Mouse (Mus musculus) stomach, embryonic 14.5 days (tissue): ENCODE results near the gene Trpv5. TPM values are rescaled to one million over a fixed set of nuclear protein-coding genes. Genes with fewer than 3 reads are reported as not detected.

Source experiments
- ATAC-seq: fragments of 200-750 bp; cut with Nextera tagmentation; 2 replicates; pipeline ENCODE4 v1.8.0; 2017; ENCODE audit warnings: low read depth, moderate TSS enrichment; ENCODE audit not compliant: insufficient number of reproducible peaks, insufficient read depth, low FRiP score
- H3K27ac ChIP-seq: fragments of 300-500 bp; sonication (generic); 2 replicates; pipeline ENCODE4 v1.5.1; 2014; ENCODE audit warnings: mild to moderate bottlenecking, low read length, moderate library complexity, mixed read lengths
- H3K27me3 ChIP-seq: fragments of 300-500 bp; sonication (generic); 2 replicates; pipeline ENCODE4 v1.6.1; 2014; ENCODE audit warnings: low read length, control low read depth, mixed read lengths; ENCODE audit not compliant: control insufficient read depth, insufficient read depth
- H3K36me3 ChIP-seq: fragments of 300-500 bp; sonication (generic); 2 replicates; pipeline ENCODE4 v1.6.1; 2014; ENCODE audit warnings: mild to moderate bottlenecking, control low read depth, low read length, moderate library complexity, mixed read lengths; ENCODE audit not compliant: control insufficient read depth, insufficient read depth
- H3K4me1 ChIP-seq: fragments of 300-500 bp; sonication (generic); 2 replicates; pipeline ENCODE4 v1.6.1; 2014; ENCODE audit warnings: low read length, control low read depth, mixed read lengths; ENCODE audit not compliant: control insufficient read depth, insufficient read depth
- H3K4me2 ChIP-seq: fragments of 300-500 bp; sonication (generic); replicated peaks from 2 replicates; pipeline ENCODE4 v1.6.1; 2014; ENCODE audit warnings: low read depth, low read length, control low read depth
- H3K4me3 ChIP-seq: fragments of 300-500 bp; sonication (generic); 2 replicates; pipeline ENCODE4 v1.5.1; 2014; ENCODE audit warnings: low read depth, low read length, control low read depth
- H3K9ac ChIP-seq: fragments of 300-500 bp; sonication (generic); replicated peaks from 2 replicates; pipeline ENCODE4 v1.6.1; 2014; ENCODE audit warnings: low read depth, mild to moderate bottlenecking, control low read depth, low read length, moderate library complexity, mixed read lengths
- H3K9me3 ChIP-seq: fragments of 300-500 bp; sonication (generic); 2 replicates; pipeline ENCODE4 v1.6.1; 2016; ENCODE audit warnings: low read depth, low read length, control low read depth; ENCODE audit not compliant: control insufficient read depth
- WGBS: fragments of 180-500 bp; shearing (Covaris S2); extraction: QIAGEN DNeasy Blood & Tissue Kit; methylation state at CpG from one replicate; pipeline ENCODE4 v1.1.7; 2014; 5-methylcytosine and 5-hydroxymethylcytosine counted together
- polyA plus RNA-seq: library from polyadenylated mRNA; unstranded; fragments of >200 nt; fragmentation: Nextera tagmentation; extraction: Ambion mirVana; gene quantifications from 2 replicates; pipeline ENCODE4 v1.2.1, GENCODE M21; 2014

Trpv5 gene
- polyA plus RNA-seq, 1 experiment from 2014 or later, result not detected

- no peaks in the 10 kb centered on the region for H3K9me3 ChIP-seq
- no peaks in the 10 kb centered on the region for H3K4me1 ChIP-seq
- no peak overlapping the region for H3K9ac ChIP-seq
- no peaks in the 10 kb centered on the region for H3K27me3 ChIP-seq
- no peak overlapping the region for H3K27ac ChIP-seq
- H3K36me3 ChIP-seq, result no peaks in the 10 kb centered on the region
- no peak for ATAC-seq
- no peak overlapping the region for H3K4me2 ChIP-seq
- H3K4me3 ChIP-seq, result no peak overlapping the region
Observed at GRCm38 (mm10) chr6:41692200-41692599, 11.6 kb upstream of the Trpv5 start.

- H3K9me3 ChIP-seq, result no peaks in the 10 kb centered on the region
- H3K4me1 ChIP-seq, result no peaks in the 10 kb centered on the region
- WGBS, result 87% methylated on average over 3 of the region's 3 CpGs
- no peak for ATAC-seq
- no peak overlapping the region for H3K27ac ChIP-seq
- no peaks in the 10 kb centered on the region for H3K27me3 ChIP-seq
- no peaks in the 10 kb centered on the region for H3K36me3 ChIP-seq
- H3K9ac ChIP-seq, result no peak overlapping the region
- no peak overlapping the region for H3K4me2 ChIP-seq
- no peak overlapping the region for H3K4me3 ChIP-seq
Observed at GRCm38 (mm10) chr6:41685596-41685995, 5.0 kb upstream of the Trpv5 start.

GRCm38 (mm10) chr6:41684911-41685310, 4.3 kb upstream of the Trpv5 start:
- H3K9me3 ChIP-seq, result no peaks in the 10 kb centered on the region
- no peak for ATAC-seq
- H3K4me1 ChIP-seq, result no peaks in the 10 kb centered on the region
- no peak overlapping the region for H3K9ac ChIP-seq
- WGBS, result 82% methylated on average over 5 of the region's 5 CpGs
- no peaks in the 10 kb centered on the region for H3K36me3 ChIP-seq
- H3K4me2 ChIP-seq, result no peak overlapping the region
- H3K27ac ChIP-seq, result no peak overlapping the region
- H3K4me3 ChIP-seq, result no peak overlapping the region
- no peaks in the 10 kb centered on the region for H3K27me3 ChIP-seq

- Histone ChIP-seq H3K36me3 (no peaks in the 10 kb centered on the region), H3K9ac (no peak within 1 kb of the TSS), H3K27me3 (no peaks in the 10 kb centered on the region), H3K4me1 (no peaks in the 10 kb centered on the region), H3K9me3 (no peaks in the 10 kb centered on the region), H3K27ac (no peak within 1 kb of the TSS), H3K4me3 (no peak within 1 kb of the TSS), H3K4me2 (no peak within 1 kb of the TSS)
- no peak for ATAC-seq
- WGBS, result 81% methylated on average over 2 of the region's 2 CpGs
Observed at GRCm38 (mm10) chr6:41684131-41684530, 3.6 kb upstream of the Trpv5 start, which contains the start of gene Llcfc1. TSS of gene Llcfc1 (plus strand) at chr6:41684431.

DNA sequence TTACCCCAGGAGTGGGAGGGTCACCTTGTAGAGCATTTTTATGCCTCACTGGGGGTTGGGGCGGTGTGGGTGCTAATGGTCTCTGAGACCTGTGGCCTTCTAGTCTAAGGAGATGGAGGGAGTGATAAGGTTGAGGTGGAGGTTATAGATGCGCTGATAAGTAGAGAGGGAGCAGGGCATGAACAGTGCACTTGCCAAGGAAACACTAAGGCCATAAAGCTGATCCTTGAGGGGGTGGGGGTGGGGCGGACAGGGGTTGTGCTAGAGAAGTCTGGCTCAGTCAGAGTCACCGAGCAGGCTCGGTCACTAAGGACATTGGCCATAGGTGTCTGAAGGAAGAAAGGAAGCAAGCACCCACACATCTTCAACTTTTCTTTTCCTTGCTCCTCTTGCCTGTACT, 1.1 kb upstream of the Trpv5 start:
- Histone ChIP-seq H3K36me3 (no peaks in the 10 kb centered on the region), H3K27ac (no peak overlapping the region), H3K27me3 (no peaks in the 10 kb centered on the region), H3K4me2 (no peak overlapping the region), H3K9ac (no peak overlapping the region), H3K9me3 (no peaks in the 10 kb centered on the region), H3K4me3 (no peak overlapping the region), H3K4me1 (no peaks in the 10 kb centered on the region)
- 92% methylated on average over 5 of the region's 5 CpGs for WGBS
- no peak for ATAC-seq

GRCm38 (mm10) chr6:41676530-41676929, 4.0 kb downstream of the Trpv5 start:
- Histone ChIP-seq H3K4me3 (no peak overlapping the region), H3K9ac (no peak overlapping the region), H3K36me3 (no peaks in the 10 kb centered on the region), H3K9me3 (peaks cover 4% of the 10 kb centered on the region; the same call in 1 of the 2 replicates), H3K27me3 (no peaks in the 10 kb centered on the region), H3K4me1 (no peaks in the 10 kb centered on the region), H3K27ac (no peak overlapping the region), H3K4me2 (no peak overlapping the region)
- WGBS, result 87% methylated on average over 2 of the region's 2 CpGs
- ATAC-seq, result no peak

DNA sequence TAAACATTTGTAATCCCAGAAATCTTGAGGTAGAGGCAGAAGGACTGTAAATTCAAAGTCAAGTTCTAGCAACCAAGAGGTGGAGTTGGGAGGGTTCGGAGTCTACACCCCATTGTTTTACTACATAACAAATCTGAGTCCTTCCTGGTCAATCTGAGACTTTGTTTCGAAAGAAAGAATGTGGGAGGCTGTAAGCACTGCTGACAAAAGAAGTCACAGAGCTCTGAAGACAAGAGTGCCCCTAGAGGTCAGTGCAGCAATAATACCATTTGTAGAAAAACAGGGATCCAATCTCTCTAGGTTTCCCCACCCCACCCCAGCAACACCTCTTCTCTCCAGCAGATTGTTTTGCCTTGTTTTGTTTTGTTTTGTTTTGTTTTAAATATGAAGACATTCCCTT, 18.2 kb downstream of the Trpv5 start:
- H3K27ac ChIP-seq, result no peak overlapping the region
- H3K4me1 ChIP-seq, result no peaks in the 10 kb centered on the region
- no peak overlapping the region for H3K9ac ChIP-seq
- WGBS, result 39% methylated on average over 2 of the region's 2 CpGs
- ATAC-seq, result no peak
- H3K9me3 ChIP-seq, result no peaks in the 10 kb centered on the region
- no peak overlapping the region for H3K4me2 ChIP-seq
- H3K36me3 ChIP-seq, result no peaks in the 10 kb centered on the region
- H3K27me3 ChIP-seq, result no peaks in the 10 kb centered on the region
- no peak overlapping the region for H3K4me3 ChIP-seq

DNA sequence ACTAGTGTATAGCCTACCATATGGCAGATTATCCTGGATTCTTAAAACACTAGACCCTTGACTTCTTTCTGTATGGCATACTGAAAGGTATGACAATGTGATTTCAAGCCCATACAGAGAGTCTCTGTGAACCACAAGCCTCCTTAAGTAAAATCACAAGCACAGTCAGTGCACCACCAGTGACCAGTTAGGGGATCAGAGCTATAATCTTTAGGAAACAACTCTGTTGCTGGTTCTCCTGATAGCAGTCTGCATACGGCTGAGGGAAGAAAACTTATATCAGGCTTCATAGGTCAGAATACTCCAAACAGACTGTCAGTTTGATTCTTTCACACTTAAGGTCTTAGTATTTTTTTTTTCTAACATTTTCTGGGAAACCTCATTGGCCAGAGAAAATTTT, 22.1 kb downstream of the Trpv5 start:
- H3K4me3 ChIP-seq, result no peak overlapping the region
- WGBS, result 44% methylated on average over 1 of the region's 1 CpGs
- no peak overlapping the region for H3K4me2 ChIP-seq
- no peaks in the 10 kb centered on the region for H3K27me3 ChIP-seq
- H3K36me3 ChIP-seq, result no peaks in the 10 kb centered on the region
- no peaks in the 10 kb centered on the region for H3K4me1 ChIP-seq
- no peak for ATAC-seq
- H3K9me3 ChIP-seq, result no peaks in the 10 kb centered on the region
- no peak overlapping the region for H3K9ac ChIP-seq
- H3K27ac ChIP-seq, result no peak overlapping the region

- no peak overlapping the region for H3K9ac ChIP-seq
- WGBS, result 86% methylated on average over 8 of the region's 8 CpGs
- no peaks in the 10 kb centered on the region for H3K27me3 ChIP-seq
- H3K27ac ChIP-seq, result no peak overlapping the region
- no peaks in the 10 kb centered on the region for H3K9me3 ChIP-seq
- no peak overlapping the region for H3K4me2 ChIP-seq
- no peaks in the 10 kb centered on the region for H3K4me1 ChIP-seq
- ATAC-seq, result no peak
- H3K36me3 ChIP-seq, result no peaks in the 10 kb centered on the region
- H3K4me3 ChIP-seq, result no peak overlapping the region
Observed at GRCm38 (mm10) chr6:41654648-41655047, 25.9 kb downstream of the Trpv5 start.
